Mouse (Mus musculus): ENCODE data around the gene Pou2f3. TPM values are rescaled to one million over a fixed set of nuclear protein-coding genes. Genes with fewer than 3 reads are reported as not detected.
"Not testable (repeated sequence)": the region's sequence is repeated elsewhere in the genome, so short reads cannot be mapped to it uniquely, and the experiment has no call there.

The Pou2f3 gene
- total RNA-seq, 2 experiments from 2014 or later: not detected

- DNase-seq: no peak
- intact Hi-C loops (cut with DNase I): no loop called here
Observed at GRCm38 (mm10) chr9:43188309-43189020, 21.7 kb downstream of the Pou2f3 start.

GRCm38 (mm10) chr9:43179614-43180013 lies 30.6 kb downstream of the Pou2f3 start:
- intact Hi-C loops (cut with DNase I): loop anchor here (2.0 kb wide), 1 partner anchor 31 kb away; the partner anchor contains the start of gene Pou2f3
- DNase-seq: peak; percentile 17 to 37

- DNase-seq: no peak
- intact Hi-C loops (cut with DNase I): loop anchor here (2.0 kb wide), 1 partner anchor 33 kb away; the partner anchor contains the start of gene Pou2f3
Observed at GRCm38 (mm10) chr9:43178172-43178571, 32.0 kb downstream of the Pou2f3 start.

- intact Hi-C loops (cut with DNase I): no loop called here
- no peak for DNase-seq
Observed at GRCm38 (mm10) chr9:43167081-43167480, 43.1 kb downstream of the Pou2f3 start.

GRCm38 (mm10) chr9:43166346-43166745 lies 43.8 kb downstream of the Pou2f3 start:
- intact Hi-C loops (cut with DNase I): no loop called here
- DNase-seq: no peak

- no peak for DNase-seq
- intact Hi-C loops (cut with DNase I): no loop called here
Observed at GRCm38 (mm10) chr9:43155960-43156359, 54.2 kb downstream of the Pou2f3 start.

DNA sequence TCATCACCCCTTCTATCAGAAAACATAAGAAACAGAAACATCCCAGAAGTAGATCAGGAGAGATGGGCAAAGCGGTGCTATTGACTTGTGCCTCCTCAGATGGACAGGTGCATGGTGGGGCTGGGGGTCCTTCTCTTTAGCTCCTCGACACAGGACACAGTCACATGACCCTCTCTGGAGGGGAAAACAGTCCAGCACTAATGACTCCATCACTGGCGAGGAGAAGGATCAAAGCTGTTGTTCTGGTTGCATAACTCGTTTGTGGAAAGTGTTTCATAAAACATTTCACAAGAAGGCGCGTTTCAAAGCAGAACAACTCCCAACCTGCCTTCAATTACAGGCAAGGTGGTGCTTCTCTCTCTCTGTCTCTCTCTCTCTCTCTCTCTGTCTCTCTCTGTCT lies 58.4 kb downstream of the Pou2f3 start:
- intact Hi-C loops (cut with DNase I): no loop called here
- no peak for DNase-seq

- no peak for DNase-seq
- intact Hi-C loops (cut with DNase I): no loop called here
Observed at GRCm38 (mm10) chr9:43150957-43151356, 59.2 kb downstream of the Pou2f3 start.

DNA sequence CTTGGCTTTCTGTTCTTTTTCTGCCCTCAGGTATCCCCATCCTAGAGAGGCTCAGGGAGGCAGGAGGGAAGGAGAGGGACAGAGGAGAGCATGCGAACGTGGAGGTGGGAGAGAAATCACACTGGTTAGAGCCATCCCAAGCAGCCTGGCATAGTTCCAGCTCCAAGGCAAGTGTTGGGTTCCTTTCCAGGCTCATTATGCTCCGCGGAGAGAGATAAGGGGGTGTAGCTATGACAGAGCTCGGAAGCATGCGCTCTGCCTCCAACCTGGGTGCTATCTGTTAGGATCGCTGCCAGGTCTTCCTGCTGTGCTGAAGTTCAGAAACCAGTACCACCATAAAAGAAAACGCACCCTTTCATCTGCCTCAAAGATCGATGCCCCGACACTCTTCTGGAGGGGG lies 60.1 kb downstream of the Pou2f3 start:
- intact Hi-C loops (cut with DNase I): no loop called here

GRCm38 (mm10) chr9:43149498-43149897 lies 60.7 kb downstream of the Pou2f3 start:
- intact Hi-C loops (cut with DNase I): no loop called here

More for the DNA sequence above, 60.1 kb downstream of the Pou2f3 start:
- peak; percentile 25 to 50 for DNase-seq

DNA sequence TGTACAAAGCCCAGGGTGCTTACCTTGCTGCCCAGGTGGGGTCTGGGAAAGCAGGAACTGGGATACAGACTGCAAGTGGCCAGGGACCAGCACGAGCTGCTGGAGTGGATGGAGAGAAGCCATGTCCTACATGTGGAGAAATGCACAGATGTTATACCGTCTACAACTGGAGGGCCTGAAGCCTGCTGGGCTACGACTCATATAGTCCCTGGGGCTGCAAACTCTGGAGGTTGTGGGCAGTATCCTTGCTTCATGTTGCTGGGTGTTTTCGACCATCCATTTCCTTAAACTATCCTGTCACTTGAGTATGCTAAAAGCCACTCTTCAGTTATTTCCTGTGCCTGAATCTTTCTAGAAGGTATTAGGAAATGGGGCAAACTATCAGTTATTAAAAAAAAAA lies 65.0 kb downstream of the Pou2f3 start:
- no peak for DNase-seq
- intact Hi-C loops (cut with DNase I): no loop called here

More at GRCm38 (mm10) chr9:43149498-43149897, 60.7 kb downstream of the Pou2f3 start:
- no peak for DNase-seq

DNA sequence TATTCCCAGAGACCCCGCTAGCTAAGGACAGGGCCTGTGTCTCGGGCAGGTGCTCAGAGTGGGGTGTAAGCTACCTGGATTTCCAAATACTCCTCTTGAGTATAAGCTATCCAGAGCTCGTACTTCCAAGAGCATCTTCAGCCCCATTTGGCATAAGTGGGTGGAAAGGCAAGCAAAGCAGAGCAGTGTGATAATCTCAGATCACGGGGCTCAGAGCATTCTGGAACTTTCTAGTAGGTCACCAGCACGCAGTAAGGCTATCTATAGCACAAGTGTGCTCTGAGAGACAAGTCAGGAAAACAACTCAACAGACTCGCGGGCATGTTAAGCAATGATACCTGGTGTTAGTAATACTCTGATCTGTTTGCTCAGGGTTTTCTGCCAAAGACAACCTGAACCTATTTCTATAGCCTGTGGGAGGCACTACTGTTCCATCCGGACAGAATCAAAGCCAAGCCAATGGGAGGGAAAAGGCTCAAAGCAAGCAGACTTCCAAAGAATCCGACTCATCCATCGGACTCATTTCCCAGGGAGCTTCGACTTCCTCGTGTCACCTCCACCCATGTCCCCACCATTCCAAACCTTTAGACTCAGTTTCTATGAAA lies 65.9 kb downstream of the Pou2f3 start:
- intact Hi-C loops (cut with DNase I): no loop called here
- DNase-seq: no peak

DNA sequence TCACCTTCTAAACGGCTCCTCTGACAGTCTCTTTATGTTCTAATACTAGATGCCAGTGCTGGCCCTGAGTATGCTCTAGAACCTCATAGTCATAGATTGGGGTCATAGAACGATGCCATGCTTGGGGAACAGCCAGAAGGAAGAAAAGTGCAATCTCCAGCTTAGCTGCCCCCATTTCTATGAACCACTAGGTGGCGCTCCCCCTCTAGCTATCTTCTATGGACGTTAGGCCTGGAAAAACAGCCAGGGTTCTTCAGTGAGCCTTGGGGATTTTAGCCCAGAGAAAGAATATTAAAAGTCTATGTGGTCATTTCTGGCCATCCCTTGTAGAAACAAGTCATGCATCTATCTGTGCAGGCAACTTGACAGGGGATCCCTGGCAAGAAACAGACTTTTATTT lies 68.3 kb downstream of the Pou2f3 start:
- intact Hi-C loops (cut with DNase I): loop anchor here (1.0 kb wide), 1 partner anchor 142 kb away; no protein-coding TSS in a partner anchor
- DNase-seq: peak; percentile 72 to 85

GRCm38 (mm10) chr9:43133525-43133924 lies 76.6 kb downstream of the Pou2f3 start:
- intact Hi-C loops (cut with DNase I): no loop called here
- DNase-seq: no peak

- intact Hi-C loops (cut with DNase I): no loop called here
- DNase-seq: no peak
Observed at GRCm38 (mm10) chr9:43132380-43132779, 77.8 kb downstream of the Pou2f3 start.

GRCm38 (mm10) chr9:43131940-43132339 lies 78.2 kb downstream of the Pou2f3 start:
- no peak for DNase-seq
- intact Hi-C loops (cut with DNase I): no loop called here

DNA sequence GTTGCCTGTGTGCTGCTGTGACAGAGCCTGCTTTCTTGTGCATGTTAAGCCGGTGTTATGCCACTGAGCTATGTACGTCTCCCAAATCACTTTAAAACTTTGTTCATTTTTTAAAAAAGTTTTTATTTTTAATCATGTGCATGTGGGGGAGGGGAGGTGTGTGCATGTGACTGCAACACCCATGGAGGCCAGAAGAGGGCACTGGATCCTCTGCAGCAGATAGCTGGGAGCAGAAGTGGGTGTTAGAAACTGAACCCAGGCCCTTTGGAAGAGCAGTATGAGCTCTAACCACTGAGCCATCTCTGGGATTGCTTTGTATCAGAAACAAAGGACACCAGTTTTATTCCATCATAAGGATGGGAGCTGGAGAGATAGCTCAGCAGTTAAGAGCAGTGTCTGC lies 79.5 kb downstream of the Pou2f3 start:
- intact Hi-C loops (cut with DNase I): no loop called here

GRCm38 (mm10) chr9:43127101-43127787 lies 82.9 kb downstream of the Pou2f3 start:
- DNase-seq: peak; percentile 60 to 65
- intact Hi-C loops (cut with DNase I): no loop called here

More for the DNA sequence above, 79.5 kb downstream of the Pou2f3 start:
- DNase-seq: no peak

GRCm38 (mm10) chr9:43122379-43122778 lies 87.8 kb downstream of the Pou2f3 start:
- peak in 1 of 2 experiments; percentile 19 for DNase-seq
- intact Hi-C loops (cut with DNase I): no loop called here

- intact Hi-C loops (cut with DNase I); DNase-seq: not testable (repeated sequence)
Observed at GRCm38 (mm10) chr9:43121948-43122347, 88.2 kb downstream of the Pou2f3 start.

GRCm38 (mm10) chr9:43116997-43117336 lies 93.2 kb downstream of the Pou2f3 start:
- intact Hi-C loops (cut with DNase I): no loop called here
- DNase-seq: no peak

Data from heart, postnatal 14 days (tissue).